Mouse (Mus musculus): ENCODE results near the gene Wscd2. TPM values are rescaled to one million over a fixed set of nuclear protein-coding genes. Genes with fewer than 3 reads are reported as not detected.
A peak's percentile ranks its signal among the peaks of the same experiment; 100 is the strongest.

Wscd2 gene
- total and polyA plus RNA-seq, 2 experiments from 2014 or later = 10.2 to 25.1 TPM

DNA sequence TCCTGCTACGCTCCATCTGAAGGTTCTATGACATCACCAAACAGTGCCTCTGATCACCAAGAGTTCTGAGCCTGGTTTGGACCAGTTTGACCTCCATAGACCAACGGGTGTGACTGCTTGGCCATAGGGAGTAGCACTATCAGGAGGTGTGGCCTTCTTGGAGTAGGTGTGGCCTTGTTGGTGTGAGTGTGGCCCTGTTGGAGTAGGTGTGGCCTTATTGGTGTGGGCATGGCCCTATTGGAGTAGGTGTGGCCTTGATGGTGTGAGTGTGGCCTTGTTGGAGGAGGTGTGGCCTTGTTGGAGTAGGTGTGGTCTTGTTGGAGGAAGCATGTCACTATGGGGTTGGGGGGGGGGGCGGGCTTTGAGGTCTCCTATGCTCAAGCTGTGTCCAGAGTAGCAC, 110.0 kb downstream of the Wscd2 start:
- no peak for DNase-seq
- 81% methylated on average over 3 of the region's 3 CpGs for WGBS
- no peak overlapping the region for H3K4me3 ChIP-seq (ENCODE audit: low read depth, low read length)
- ATAC-seq = no peak
- H3K27ac ChIP-seq (ENCODE audit: low read depth, low read length) = no peak overlapping the region
- H3K9me3 ChIP-seq (ENCODE audit: low read length) = no peaks in the 10 kb centered on the region
- no peaks in the 10 kb centered on the region for H3K36me3 ChIP-seq (ENCODE audit: insufficient read depth)
- H3K27me3 ChIP-seq (ENCODE audit: insufficient read depth, low read length) = no peaks in the 10 kb centered on the region
- H3K4me1 ChIP-seq (ENCODE audit: insufficient read depth) = no peaks in the 10 kb centered on the region
- H3K4me2 ChIP-seq (ENCODE audit: low read depth) = no peak overlapping the region
- TF ChIP-seq CTCF (IDR thresholded peaks at IDR 0.05; ENCODE audit: low read depth) = no peak
- no peak overlapping the region for H3K9ac ChIP-seq

DNA sequence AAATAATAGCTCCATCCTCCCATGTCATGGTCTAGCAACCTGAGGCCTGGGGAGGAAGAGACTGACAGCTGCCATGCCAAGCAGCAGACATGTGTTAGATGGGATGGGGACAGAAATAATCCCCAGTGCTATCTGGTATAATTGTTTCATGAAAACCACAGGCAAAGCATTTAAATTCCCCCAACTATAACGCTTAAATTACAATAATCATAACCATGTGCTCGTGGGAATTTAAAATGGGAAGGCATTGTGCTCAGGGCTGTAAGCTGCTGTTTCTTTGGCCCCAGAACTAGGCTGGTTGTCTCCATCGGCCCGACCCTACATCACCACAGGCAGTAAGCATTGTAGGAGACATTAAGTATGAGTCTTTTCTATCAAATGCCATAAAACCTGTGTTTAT, 110.7 kb downstream of the Wscd2 start:
- H3K9me3 ChIP-seq (ENCODE audit: low read length) = no peaks in the 10 kb centered on the region
- no peak overlapping the region for H3K4me3 ChIP-seq (ENCODE audit: low read depth, low read length)
- no peaks in the 10 kb centered on the region for H3K36me3 ChIP-seq (ENCODE audit: insufficient read depth)
- H3K27me3 ChIP-seq (ENCODE audit: insufficient read depth, low read length) = no peaks in the 10 kb centered on the region
- DNase-seq = no peak
- TF ChIP-seq CTCF (IDR thresholded peaks at IDR 0.05; ENCODE audit: low read depth) = no peak
- 67% methylated on average over 4 of the region's 4 CpGs for WGBS
- no peak overlapping the region for H3K27ac ChIP-seq (ENCODE audit: low read depth, low read length)
- no peaks in the 10 kb centered on the region for H3K4me1 ChIP-seq (ENCODE audit: insufficient read depth)
- H3K9ac ChIP-seq = no peak overlapping the region
- ATAC-seq = peak; percentile 25; the same call in 1 of the 2 replicates
- no peak overlapping the region for H3K4me2 ChIP-seq (ENCODE audit: low read depth)

DNA sequence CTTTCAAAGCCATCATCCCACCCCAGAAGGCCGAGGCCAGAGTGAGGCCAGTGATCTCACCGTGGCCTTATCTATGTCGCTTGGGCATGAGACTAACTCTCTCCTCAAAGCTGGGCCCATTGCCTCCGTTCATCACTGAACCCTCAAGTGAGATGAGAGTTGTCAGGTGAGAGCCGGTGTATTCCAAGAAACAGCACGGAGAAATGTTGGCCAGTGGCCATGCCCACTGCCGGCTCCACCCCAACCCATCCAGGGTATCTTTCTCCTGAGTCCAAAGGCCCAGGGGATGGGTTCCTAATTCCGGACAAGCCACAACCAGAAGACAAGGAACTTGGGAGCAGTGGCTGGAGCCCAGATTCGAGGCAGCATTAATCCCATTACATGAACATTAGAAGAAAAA, 113.3 kb downstream of the Wscd2 start:
- no peak overlapping the region for H3K27ac ChIP-seq (ENCODE audit: low read depth, low read length)
- WGBS = 68% methylated on average over 9 of the region's 9 CpGs
- no peak overlapping the region for H3K4me3 ChIP-seq (ENCODE audit: low read depth, low read length)
- no peak overlapping the region for H3K9ac ChIP-seq
- no peaks in the 10 kb centered on the region for H3K9me3 ChIP-seq (ENCODE audit: low read length)
- ATAC-seq (no peak), DNase-seq (no peak)
- no peaks in the 10 kb centered on the region for H3K36me3 ChIP-seq (ENCODE audit: insufficient read depth)
- H3K27me3 ChIP-seq (ENCODE audit: insufficient read depth, low read length) = no peaks in the 10 kb centered on the region
- no peak for TF ChIP-seq CTCF (IDR thresholded peaks at IDR 0.05; ENCODE audit: low read depth)
- H3K4me1 ChIP-seq (ENCODE audit: insufficient read depth) = 0 out of 2 replicates have a peak, but pooled peaks cover 3% of the 10 kb centered on the region
- no peak overlapping the region for H3K4me2 ChIP-seq (ENCODE audit: low read depth)

DNA sequence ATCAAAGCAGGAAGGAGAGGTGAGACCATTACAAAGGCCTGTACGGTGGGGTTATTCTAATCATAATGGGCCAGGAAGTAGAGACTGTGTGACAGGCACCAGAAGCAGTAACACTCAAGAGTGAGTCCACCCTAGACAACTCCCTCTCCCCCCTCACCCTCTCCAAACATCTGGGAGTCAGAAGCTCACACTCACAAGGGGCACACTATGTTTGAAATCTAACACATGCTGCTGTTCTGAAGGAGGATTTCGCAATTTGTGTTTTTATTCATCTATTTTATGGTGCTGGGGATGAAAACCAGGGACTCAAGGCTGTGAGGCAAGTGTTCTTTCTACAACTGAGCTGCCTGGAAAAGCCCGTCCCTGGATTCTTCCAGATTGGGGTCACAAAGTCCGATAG, 114.6 kb downstream of the Wscd2 start:
- ATAC-seq (no peak), DNase-seq (no peak)
- Histone ChIP-seq H3K27me3 (ENCODE audit: insufficient read depth, low read length) (no peaks in the 10 kb centered on the region), H3K4me1 (ENCODE audit: insufficient read depth) (0 out of 2 replicates have a peak, but pooled peaks cover 3% of the 10 kb centered on the region), H3K4me3 (ENCODE audit: low read depth, low read length) (no peak overlapping the region), H3K4me2 (ENCODE audit: low read depth) (no peak overlapping the region), H3K27ac (ENCODE audit: low read depth, low read length) (no peak overlapping the region), H3K9ac (no peak overlapping the region), H3K9me3 (ENCODE audit: low read length) (no peaks in the 10 kb centered on the region), H3K36me3 (ENCODE audit: insufficient read depth) (no peaks in the 10 kb centered on the region)
- TF ChIP-seq CTCF (IDR thresholded peaks at IDR 0.05; ENCODE audit: low read depth) = no peak
- WGBS = 92% methylated on average over 4 of the region's 4 CpGs

DNA sequence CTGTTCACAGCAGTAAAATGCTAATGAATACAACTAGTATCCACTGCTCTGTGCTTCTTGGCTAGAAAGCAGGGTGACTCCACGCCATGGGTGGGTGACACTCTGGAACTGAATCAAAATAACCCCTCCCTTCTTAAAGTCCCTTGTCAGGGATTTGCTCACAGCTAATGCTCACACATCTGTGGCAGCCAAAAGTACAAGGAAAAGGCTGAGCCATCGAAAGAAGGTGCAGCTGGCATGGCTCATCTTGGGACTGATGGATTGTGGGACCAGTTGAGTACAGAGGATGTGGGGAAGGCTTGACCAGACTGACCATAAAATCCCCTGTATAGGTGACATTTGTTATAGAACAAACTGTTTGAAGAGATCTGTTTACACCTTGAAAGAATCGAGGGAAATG, 116.0 kb downstream of the Wscd2 start:
- Histone ChIP-seq H3K9me3 (ENCODE audit: low read length) (no peaks in the 10 kb centered on the region), H3K4me3 (ENCODE audit: low read depth, low read length) (no peak overlapping the region), H3K9ac (no peak overlapping the region), H3K27ac (ENCODE audit: low read depth, low read length) (no peak overlapping the region), H3K4me1 (ENCODE audit: insufficient read depth) (0 out of 2 replicates have a peak, but pooled peaks cover 3% of the 10 kb centered on the region), H3K27me3 (ENCODE audit: insufficient read depth, low read length) (no peaks in the 10 kb centered on the region), H3K36me3 (ENCODE audit: insufficient read depth) (no peaks in the 10 kb centered on the region), H3K4me2 (ENCODE audit: low read depth) (no peak overlapping the region)
- TF ChIP-seq CTCF (IDR thresholded peaks at IDR 0.05; ENCODE audit: low read depth) = no peak
- ATAC-seq = no peak
- DNase-seq = no peak
- WGBS = 77% methylated on average over 3 of the region's 3 CpGs

DNA sequence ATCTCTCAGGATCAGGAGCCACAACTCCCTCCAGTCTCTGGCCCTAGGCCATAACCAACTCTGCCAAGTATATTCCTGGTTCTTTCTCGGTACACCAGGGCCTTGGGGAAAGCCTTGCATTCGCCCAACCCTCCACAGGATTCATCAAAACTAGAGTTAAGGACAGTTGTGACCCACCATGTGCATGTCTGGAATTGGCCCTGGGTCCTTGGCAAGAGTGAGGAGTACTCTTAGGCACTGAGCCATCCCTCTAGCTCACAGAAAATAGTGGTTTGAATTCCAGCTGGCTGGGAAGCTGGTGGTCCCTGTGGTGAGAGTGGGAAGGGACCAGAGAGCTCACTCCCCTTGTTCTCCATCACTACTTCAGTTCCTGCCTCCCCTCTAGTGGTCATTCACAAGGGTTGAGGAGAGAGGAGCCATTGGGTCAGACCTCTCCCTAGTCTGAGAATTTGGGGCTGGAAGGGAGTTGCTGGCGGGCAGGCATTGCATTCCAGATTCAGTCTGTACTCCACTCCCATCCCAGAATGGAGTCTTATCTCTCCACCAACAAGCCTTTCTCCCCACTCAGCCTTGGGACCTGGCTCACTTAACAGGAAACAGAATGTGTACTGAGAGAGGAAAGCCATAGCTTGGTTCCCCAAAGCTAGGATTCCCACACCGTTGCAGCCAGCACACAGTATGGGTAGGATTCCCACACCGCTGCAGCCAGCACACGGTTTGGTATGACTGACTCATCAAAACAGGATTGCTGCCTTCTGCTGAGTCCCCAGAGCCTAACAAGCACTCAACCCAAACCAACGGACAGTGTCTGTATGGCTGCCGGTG, 117.0 kb downstream of the Wscd2 start:
- peak; percentile 32; the same call in 1 of the 2 replicates for ATAC-seq
- Histone ChIP-seq H3K36me3 (ENCODE audit: insufficient read depth) (no peaks in the 10 kb centered on the region), H3K27me3 (ENCODE audit: insufficient read depth, low read length) (no peaks in the 10 kb centered on the region), H3K4me3 (ENCODE audit: low read depth, low read length) (no peak overlapping the region), H3K4me1 (ENCODE audit: insufficient read depth) (0 out of 2 replicates have a peak, but pooled peaks cover 3% of the 10 kb centered on the region), H3K27ac (ENCODE audit: low read depth, low read length) (no peak overlapping the region), H3K4me2 (ENCODE audit: low read depth) (no peak overlapping the region), H3K9ac (no peak overlapping the region), H3K9me3 (ENCODE audit: low read length) (no peaks in the 10 kb centered on the region)
- WGBS = 69% methylated on average over 8 of the region's 8 CpGs
- TF ChIP-seq CTCF (IDR thresholded peaks at IDR 0.05; ENCODE audit: low read depth) = 0 out of 2 replicates have a peak, but pooled peaks have one; percentile 22
- peak; percentile 29 for DNase-seq

DNA sequence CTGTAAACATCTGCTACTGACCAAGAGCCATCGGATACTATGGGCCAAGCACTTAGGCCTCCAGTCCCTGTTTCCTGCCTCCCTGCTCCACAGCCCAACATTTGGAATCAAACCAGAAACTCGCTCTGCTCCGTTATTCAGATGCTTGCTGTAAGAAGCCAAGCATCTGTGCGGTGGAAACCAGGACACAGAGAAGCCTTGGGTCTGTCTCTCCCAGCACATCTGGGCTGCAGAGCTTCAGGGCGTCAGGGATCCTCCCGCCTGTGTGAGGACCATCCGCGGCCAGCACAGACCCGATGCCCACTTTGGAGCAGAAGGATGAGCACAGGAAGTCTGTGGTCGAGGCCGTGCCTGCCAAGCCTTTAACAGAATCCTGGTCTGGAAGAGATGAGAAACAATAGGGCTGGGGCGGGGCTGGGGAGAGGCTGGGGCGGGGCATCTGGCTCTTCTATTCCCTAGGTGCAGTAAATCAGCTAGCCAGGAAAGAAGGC, 117.9 kb downstream of the Wscd2 start:
- H3K27ac ChIP-seq (ENCODE audit: low read depth, low read length) = 0 out of 2 replicates have a peak overlapping the region, but pooled peaks have one; percentile 15
- DNase-seq (peak; percentile 34), ATAC-seq (no peak)
- no peak overlapping the region for H3K9ac ChIP-seq
- WGBS = 23% methylated on average over 13 of the region's 13 CpGs
- no peak for TF ChIP-seq CTCF (IDR thresholded peaks at IDR 0.05; ENCODE audit: low read depth)
- H3K27me3 ChIP-seq (ENCODE audit: insufficient read depth, low read length) = no peaks in the 10 kb centered on the region
- no peak overlapping the region for H3K4me3 ChIP-seq (ENCODE audit: low read depth, low read length)
- H3K9me3 ChIP-seq (ENCODE audit: low read length) = no peaks in the 10 kb centered on the region
- no peak overlapping the region for H3K4me2 ChIP-seq (ENCODE audit: low read depth)
- H3K4me1 ChIP-seq (ENCODE audit: insufficient read depth) = 0 out of 2 replicates have a peak, but pooled peaks cover 3% of the 10 kb centered on the region
- no peaks in the 10 kb centered on the region for H3K36me3 ChIP-seq (ENCODE audit: insufficient read depth)

All from forebrain, postnatal 0 days (tissue).